Mouse (Mus musculus) spleen, postnatal 4 days (tissue): ENCODE measurements around the gene Cabp7.
"Not testable (repeated sequence)": the region's sequence is repeated elsewhere in the genome, so short reads cannot be mapped to it uniquely, and the experiment has no call there.

ENCODE experiments used
- DNase-seq, 2 experiments: peaks; one replicate each; pipeline ENCODE4 v3.0.0; 2022; ENCODE audit warnings: low spot score in 2 of 2

The Cabp7 gene

GRCm38 (mm10) chr11:4747285-4747684, 707 bp upstream of the Cabp7 start:
- DNase-seq = no peak

DNA sequence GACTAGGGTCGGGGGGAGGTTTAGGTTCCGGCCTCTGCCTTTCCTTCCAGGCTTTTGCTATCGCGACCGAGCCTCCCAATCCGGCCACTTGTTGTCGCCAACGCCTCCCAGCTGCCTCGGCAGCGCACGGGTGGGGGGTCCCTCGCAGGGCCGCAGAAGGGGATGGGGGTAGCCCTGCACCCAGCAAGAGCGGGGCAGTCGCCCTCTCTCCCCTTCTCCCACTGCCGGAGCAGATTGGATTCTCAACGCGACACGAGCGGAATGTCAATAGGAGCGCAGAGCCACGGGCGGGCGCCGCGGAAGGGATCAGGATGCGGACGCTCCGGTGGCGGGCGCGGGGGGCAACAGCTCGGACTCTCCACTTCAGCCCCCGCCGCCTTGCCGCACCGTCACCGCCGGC, 609 bp downstream of the Cabp7 start:
- DNase-seq = no peak

DNA sequence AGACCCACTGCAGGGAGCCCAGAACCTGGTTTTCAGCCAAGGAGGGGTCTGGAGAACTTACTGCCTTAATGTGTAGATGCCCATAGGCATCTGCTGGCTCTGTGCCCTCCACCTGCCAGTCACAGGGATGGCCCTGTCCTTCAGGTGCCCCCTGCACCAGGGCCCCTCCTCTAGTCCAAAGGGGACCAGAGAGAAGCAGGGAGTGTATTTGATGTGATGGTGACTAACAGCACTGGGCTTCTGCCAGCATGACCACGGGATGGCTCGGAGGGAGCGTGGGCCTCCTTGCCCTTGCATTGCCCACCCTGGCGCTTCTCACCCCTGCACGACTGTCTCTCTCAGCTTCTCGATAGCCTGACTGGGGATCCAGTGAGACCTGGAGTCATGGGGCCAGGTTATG, 1.9 kb downstream of the Cabp7 start:
- no peak for DNase-seq

DNA sequence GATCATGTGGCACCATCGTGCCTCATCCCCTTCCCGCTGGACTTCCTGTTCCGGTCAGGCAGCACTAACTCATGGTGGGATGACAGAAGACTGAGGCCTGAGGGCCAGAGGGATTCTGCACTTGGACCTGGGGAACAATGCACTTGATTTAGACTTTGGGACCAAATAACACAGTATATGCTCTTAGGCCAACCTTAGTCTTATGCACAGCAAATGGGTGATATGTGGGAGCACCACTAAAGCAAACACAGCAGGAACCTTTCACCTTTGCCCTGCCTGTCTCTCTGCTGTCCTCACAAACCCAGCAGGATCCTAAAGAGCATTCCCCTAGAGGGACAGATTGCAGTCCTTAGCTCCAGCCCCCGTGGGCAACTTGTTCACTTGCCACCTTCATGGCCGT, 5.8 kb downstream of the Cabp7 start:
- no peak for DNase-seq

DNA sequence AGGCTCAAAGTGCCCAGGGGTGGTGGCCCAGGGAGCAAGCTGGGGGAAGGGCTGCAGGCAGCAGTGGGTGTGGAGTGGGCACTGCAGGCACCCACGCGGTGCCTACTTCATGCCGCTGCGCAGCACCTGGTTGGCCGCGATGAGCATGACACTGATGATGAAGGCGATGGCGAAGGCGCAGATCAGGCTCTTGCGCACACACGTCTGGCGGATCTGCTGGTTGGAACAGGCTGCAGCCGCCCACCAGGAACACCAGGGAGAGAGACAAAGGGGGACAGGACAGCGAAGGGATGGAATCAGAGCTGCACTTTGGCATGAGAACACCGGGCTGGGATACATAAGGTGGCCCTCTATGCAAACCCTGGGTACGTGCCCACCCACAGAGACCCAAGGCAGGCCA, 7.9 kb downstream of the Cabp7 start:
- DNase-seq = no peak

GRCm38 (mm10) chr11:4737682-4738081, 8.9 kb downstream of the Cabp7 start:
- DNase-seq = no peak

DNA sequence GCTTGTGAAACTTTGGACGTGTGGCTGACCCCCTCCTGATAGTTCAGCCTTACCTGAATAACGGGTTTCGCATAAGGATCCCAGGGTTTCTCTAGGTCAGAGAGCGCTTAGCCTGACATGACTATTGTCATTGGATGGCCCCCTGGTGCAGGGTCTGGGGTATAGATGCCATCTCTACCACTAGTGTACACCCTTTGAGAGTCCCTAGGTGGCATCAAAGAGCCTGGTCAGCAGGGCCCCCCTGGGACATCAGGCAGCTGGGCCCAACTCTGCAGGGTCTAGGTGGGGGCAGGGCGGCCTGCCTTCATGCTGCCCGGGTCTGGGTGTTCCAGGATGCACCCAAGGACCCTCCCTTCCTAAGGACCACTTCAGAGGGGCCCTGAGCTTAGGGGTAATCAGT, 10.2 kb downstream of the Cabp7 start:
- no peak for DNase-seq

- no peak for DNase-seq
These were observed 12.4 kb downstream of the Cabp7 start for GRCm38 (mm10) chr11:4734179-4734578.

DNA sequence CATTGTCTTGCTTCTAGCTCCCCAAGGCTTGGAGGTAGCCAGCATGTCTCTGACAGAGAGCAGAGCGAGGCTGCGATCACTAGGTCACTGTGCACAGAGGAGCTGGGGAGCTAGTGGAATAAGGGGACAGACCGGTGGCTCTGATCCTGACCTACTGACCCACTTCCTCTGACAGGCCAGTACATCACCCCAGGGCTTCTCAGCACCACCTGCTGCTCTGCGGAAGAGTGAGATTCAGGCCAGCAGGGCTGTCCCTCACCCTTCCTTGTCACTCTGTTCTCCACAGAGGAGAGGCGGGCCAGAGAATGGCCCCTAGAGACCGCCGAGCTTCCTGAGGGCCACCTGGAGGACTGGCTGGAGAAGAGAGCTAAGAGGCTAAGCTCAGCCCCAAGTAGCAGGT, 14.8 kb downstream of the Cabp7 start:
- DNase-seq = no peak

DNA sequence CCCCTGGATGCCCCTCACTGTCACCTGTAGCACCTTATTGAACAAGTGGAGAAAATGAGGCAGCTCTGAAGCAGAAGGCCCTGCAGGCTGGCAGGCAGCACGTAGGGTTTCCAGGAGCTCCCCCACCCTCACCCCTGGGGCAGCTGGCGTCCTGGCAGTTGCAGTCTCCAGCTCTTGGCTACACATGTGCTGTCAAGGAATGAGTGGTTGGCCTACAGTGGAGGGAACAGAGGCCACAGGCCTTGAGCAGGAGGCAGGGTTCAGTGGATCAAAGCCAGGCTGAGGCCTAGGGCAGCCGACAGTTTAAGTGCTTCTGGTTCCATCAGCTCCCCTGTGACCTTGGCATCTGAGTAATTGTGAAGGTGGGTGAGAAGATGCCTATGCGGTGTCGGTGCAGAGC, 15.7 kb downstream of the Cabp7 start:
- DNase-seq = no peak

DNA sequence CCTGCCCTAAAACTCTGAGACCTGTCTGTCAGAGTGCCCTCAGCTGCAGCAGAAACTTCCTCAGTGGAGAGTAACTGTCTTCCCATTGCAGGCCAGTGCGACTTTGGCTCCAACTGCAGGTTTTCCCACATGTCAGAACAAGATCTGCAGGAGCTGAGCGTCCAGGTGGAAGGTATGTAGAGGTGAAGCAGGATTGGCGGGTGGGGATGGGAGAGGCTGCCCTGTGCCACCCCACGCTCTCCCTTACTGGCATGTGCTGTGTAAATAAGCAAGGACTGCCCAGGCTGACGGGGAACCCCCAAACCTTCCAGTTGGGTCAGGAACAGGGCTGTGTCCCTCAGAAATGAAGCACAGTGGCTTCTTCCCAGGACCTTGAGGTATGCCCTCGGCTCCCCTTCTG, 16.5 kb downstream of the Cabp7 start:
- no peak for DNase-seq

- no peak for DNase-seq
These were observed 17.0 kb downstream of the Cabp7 start for GRCm38 (mm10) chr11:4729603-4730002.

- DNase-seq = no peak
These were observed 24.9 kb downstream of the Cabp7 start for GRCm38 (mm10) chr11:4721728-4722127.

- DNase-seq = no peak
These were observed 25.5 kb downstream of the Cabp7 start for GRCm38 (mm10) chr11:4720900-4721580.

DNA sequence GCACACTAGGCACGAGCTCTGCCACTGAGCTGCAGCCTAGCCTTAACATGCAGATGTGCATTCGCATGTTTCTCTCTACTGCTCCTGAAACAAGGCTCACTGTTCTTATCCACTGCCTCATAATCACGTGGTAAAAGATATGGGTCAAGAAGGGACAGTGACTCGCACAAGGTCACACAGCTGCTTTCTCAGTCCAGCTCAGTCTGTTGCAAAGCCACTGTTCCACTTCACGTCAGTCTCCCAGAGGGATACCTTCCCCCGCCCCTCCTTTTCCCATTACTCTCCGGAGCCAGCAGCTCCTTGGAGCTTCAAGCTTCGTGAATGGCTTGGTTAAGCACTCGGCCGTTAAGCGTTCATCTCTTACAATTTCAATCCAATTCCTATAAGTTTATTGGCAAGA, 26.2 kb downstream of the Cabp7 start:
- no peak for DNase-seq

DNA sequence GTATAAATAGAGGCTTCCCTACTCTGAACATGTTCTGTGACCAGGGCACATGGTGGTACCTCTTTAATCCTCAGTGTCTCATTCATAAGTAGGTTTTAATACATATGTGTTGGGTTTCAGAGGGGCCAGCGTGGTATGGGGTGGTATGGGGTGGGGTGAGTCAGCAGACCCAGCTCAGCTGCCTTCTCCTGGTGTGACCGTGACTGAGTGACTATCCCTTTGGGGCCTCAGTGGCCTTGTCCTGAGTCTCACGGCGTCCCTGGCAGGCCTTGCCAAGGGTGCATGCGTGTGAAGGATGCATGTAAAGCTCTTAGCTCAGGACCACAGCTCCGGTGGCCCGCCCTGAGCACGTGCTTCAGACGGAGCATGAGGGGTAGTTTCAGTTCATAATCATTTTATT, 26.6 kb downstream of the Cabp7 start:
- no peak for DNase-seq

DNA sequence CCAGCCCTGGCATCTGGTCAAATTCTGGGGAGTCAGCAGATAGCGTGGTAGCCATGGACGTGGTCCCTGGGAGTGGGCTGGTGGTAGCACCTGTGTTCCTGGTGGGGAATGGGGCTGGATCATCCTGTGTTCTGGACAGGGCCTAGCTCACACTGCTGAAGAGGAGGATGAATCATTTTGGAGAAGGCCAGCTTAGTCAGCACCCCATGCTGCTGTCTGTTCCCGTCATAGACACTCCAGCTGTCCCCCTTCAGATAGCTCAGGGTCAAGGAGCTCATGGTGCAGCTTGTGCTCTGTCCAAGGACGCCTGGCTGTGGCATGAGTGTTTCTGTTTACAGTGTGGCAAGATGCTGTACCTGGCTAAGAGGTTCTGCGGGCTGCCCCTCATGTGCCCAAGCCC, 28.0 kb downstream of the Cabp7 start:
- no peak for DNase-seq

DNA sequence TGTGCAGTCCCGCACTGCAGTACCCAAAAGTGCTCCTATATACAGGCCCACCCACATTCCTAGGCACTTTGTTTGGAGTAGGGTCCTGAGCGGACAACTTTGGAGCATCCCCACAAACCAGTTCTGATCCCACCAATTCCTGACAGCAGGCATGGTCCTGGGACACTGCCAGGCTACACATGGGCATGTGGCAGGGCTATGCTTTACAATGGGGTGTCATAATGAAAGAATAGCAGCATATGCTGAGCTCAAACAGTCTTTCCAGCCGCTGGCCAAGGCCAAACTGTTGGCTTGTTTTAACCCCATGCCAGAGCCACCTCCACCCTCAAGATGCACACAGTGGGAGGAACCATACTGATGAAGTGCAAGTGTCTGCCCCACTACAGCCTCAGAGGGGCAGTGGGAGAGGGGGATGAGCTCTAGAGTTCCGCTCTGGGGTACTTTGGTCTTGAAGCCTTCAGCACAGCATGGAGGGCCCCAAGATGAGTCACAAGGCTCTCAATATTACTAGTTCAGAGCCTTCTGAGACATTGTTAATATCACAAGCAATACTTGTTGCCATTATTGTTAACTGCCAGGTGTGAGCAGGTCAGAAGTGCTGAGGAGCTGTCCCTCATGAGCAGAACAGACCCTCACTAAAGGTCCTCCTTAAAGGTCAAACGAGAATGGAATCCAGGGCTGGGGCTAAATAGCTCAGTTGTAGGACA, 29.9 kb downstream of the Cabp7 start:
- DNase-seq = no peak

GRCm38 (mm10) chr11:4715596-4715995, 31.0 kb downstream of the Cabp7 start:
- no peak for DNase-seq

GRCm38 (mm10) chr11:4714727-4715126, 31.9 kb downstream of the Cabp7 start:
- DNase-seq = no peak

- DNase-seq = no peak
These were observed 33.8 kb downstream of the Cabp7 start for GRCm38 (mm10) chr11:4712822-4713221.

- not testable (repeated sequence) for DNase-seq
These were observed 36.4 kb downstream of the Cabp7 start for GRCm38 (mm10) chr11:4710188-4710587.

- DNase-seq = no peak
These were observed 41.4 kb downstream of the Cabp7 start for GRCm38 (mm10) chr11:4705178-4705577.
